Mouse (Mus musculus): Measurements from ENCODE around the gene Iqgap2. TPM values are rescaled to one million over a fixed set of nuclear protein-coding genes. Genes with fewer than 3 reads are reported as not detected.

Gene Iqgap2
- polyA plus RNA-seq, 1 experiment from 2014 or later, result 3.4 TPM

GRCm38 (mm10) chr13:95843411-95844026, 48.2 kb downstream of the Iqgap2 start:
- Histone ChIP-seq H3K9ac (no peak overlapping the region), H3K36me3 (replicated peaks) (no peaks in the 10 kb centered on the region), H3K9me3 (no peaks in the 10 kb centered on the region), H3K4me2 (no peak overlapping the region), H3K27ac (no peak overlapping the region), H3K4me1 (no peaks in the 10 kb centered on the region), H3K4me3 (no peak overlapping the region), H3K27me3 (replicated peaks) (no peaks in the 10 kb centered on the region)
- WGBS, result 92% methylated on average over 10 of the region's 10 CpGs
- ATAC-seq (replicated peaks), result no peak

GRCm38 (mm10) chr13:95842803-95843202, 48.9 kb downstream of the Iqgap2 start:
- Histone ChIP-seq H3K4me3 (no peak overlapping the region), H3K9me3 (no peaks in the 10 kb centered on the region), H3K27ac (no peak overlapping the region), H3K27me3 (replicated peaks) (no peaks in the 10 kb centered on the region), H3K4me1 (no peaks in the 10 kb centered on the region), H3K36me3 (replicated peaks) (no peaks in the 10 kb centered on the region), H3K4me2 (no peak overlapping the region), H3K9ac (no peak overlapping the region)
- no peak for ATAC-seq (replicated peaks)
- 90% methylated on average over 7 of the region's 7 CpGs for WGBS

GRCm38 (mm10) chr13:95841946-95842345, 49.8 kb downstream of the Iqgap2 start:
- H3K27ac ChIP-seq, result no peak overlapping the region
- ATAC-seq (replicated peaks), result no peak
- no peak overlapping the region for H3K4me3 ChIP-seq
- H3K4me1 ChIP-seq, result no peaks in the 10 kb centered on the region
- no peaks in the 10 kb centered on the region for H3K27me3 ChIP-seq (replicated peaks)
- 94% methylated on average over 1 of the region's 1 CpGs for WGBS
- H3K9ac ChIP-seq, result no peak overlapping the region
- no peaks in the 10 kb centered on the region for H3K9me3 ChIP-seq
- no peak overlapping the region for H3K4me2 ChIP-seq
- no peaks in the 10 kb centered on the region for H3K36me3 ChIP-seq (replicated peaks)

GRCm38 (mm10) chr13:95836944-95837343, 54.8 kb downstream of the Iqgap2 start:
- Histone ChIP-seq H3K9me3 (no peaks in the 10 kb centered on the region), H3K36me3 (replicated peaks) (no peaks in the 10 kb centered on the region), H3K27ac (no peak overlapping the region), H3K4me2 (no peak overlapping the region), H3K4me1 (0 out of 2 replicates have a peak, but pooled peaks cover 5% of the 10 kb centered on the region), H3K27me3 (replicated peaks) (no peaks in the 10 kb centered on the region), H3K4me3 (no peak overlapping the region), H3K9ac (no peak overlapping the region)
- WGBS, result 94% methylated on average over 3 of the region's 3 CpGs
- no peak for ATAC-seq (replicated peaks)

- H3K4me2 ChIP-seq, result no peak overlapping the region
- no peak overlapping the region for H3K9ac ChIP-seq
- no peaks in the 10 kb centered on the region for H3K36me3 ChIP-seq (replicated peaks)
- no peak for ATAC-seq (replicated peaks)
- no peak overlapping the region for H3K27ac ChIP-seq
- H3K4me1 ChIP-seq, result 0 out of 2 replicates have a peak, but pooled peaks cover 5% of the 10 kb centered on the region
- 86% methylated on average over 6 of the region's 6 CpGs for WGBS
- no peaks in the 10 kb centered on the region for H3K27me3 ChIP-seq (replicated peaks)
- no peak overlapping the region for H3K4me3 ChIP-seq
- H3K9me3 ChIP-seq, result no peaks in the 10 kb centered on the region
Observed at GRCm38 (mm10) chr13:95833473-95833872, 58.2 kb downstream of the Iqgap2 start.

GRCm38 (mm10) chr13:95832712-95833111, 59.0 kb downstream of the Iqgap2 start:
- no peak overlapping the region for H3K27ac ChIP-seq
- H3K36me3 ChIP-seq (replicated peaks), result no peaks in the 10 kb centered on the region
- ATAC-seq (replicated peaks), result no peak
- no peak overlapping the region for H3K4me3 ChIP-seq
- H3K4me1 ChIP-seq, result 0 out of 2 replicates have a peak, but pooled peaks cover 5% of the 10 kb centered on the region
- no peak overlapping the region for H3K4me2 ChIP-seq
- 20% methylated on average over 3 of the region's 3 CpGs for WGBS
- no peak overlapping the region for H3K9ac ChIP-seq
- no peaks in the 10 kb centered on the region for H3K9me3 ChIP-seq
- H3K27me3 ChIP-seq (replicated peaks), result no peaks in the 10 kb centered on the region

- no peak for ATAC-seq (replicated peaks)
- no peaks in the 10 kb centered on the region for H3K36me3 ChIP-seq (replicated peaks)
- H3K9me3 ChIP-seq, result no peaks in the 10 kb centered on the region
- no peak overlapping the region for H3K4me2 ChIP-seq
- no peak overlapping the region for H3K27ac ChIP-seq
- no peak overlapping the region for H3K9ac ChIP-seq
- no peaks in the 10 kb centered on the region for H3K27me3 ChIP-seq (replicated peaks)
- 0 out of 2 replicates have a peak, but pooled peaks cover 5% of the 10 kb centered on the region for H3K4me1 ChIP-seq
- no peak overlapping the region for H3K4me3 ChIP-seq
Observed at GRCm38 (mm10) chr13:95831760-95832159, 60.0 kb downstream of the Iqgap2 start.

- Histone ChIP-seq H3K36me3 (replicated peaks) (no peaks in the 10 kb centered on the region), H3K9ac (no peak overlapping the region), H3K27ac (no peak overlapping the region), H3K4me3 (no peak overlapping the region), H3K27me3 (replicated peaks) (no peaks in the 10 kb centered on the region), H3K9me3 (no peaks in the 10 kb centered on the region), H3K4me1 (0 out of 2 replicates have a peak, but pooled peaks cover 5% of the 10 kb centered on the region), H3K4me2 (no peak overlapping the region)
- no peak for ATAC-seq (replicated peaks)
- WGBS, result 94% methylated on average over 7 of the region's 7 CpGs
Observed at GRCm38 (mm10) chr13:95829431-95830171, 62.1 kb downstream of the Iqgap2 start.

- WGBS, result 84% methylated on average over 5 of the region's 5 CpGs
- H3K4me3 ChIP-seq, result no peak overlapping the region
- no peak for ATAC-seq (replicated peaks)
- H3K9ac ChIP-seq, result no peak overlapping the region
- H3K9me3 ChIP-seq, result no peaks in the 10 kb centered on the region
- H3K4me2 ChIP-seq, result no peak overlapping the region
- H3K27ac ChIP-seq, result no peak overlapping the region
- 0 out of 2 replicates have a peak, but pooled peaks cover 5% of the 10 kb centered on the region for H3K4me1 ChIP-seq
- H3K36me3 ChIP-seq (replicated peaks), result no peaks in the 10 kb centered on the region
- H3K27me3 ChIP-seq (replicated peaks), result no peaks in the 10 kb centered on the region
Observed at GRCm38 (mm10) chr13:95828616-95829015, 63.1 kb downstream of the Iqgap2 start.

- Histone ChIP-seq H3K4me1 (peaks cover 6% of the 10 kb centered on the region; the same call in 1 of the 2 replicates), H3K27ac (no peak overlapping the region), H3K4me3 (no peak overlapping the region), H3K9ac (no peak overlapping the region), H3K27me3 (replicated peaks) (no peaks in the 10 kb centered on the region), H3K9me3 (no peaks in the 10 kb centered on the region), H3K36me3 (replicated peaks) (no peaks in the 10 kb centered on the region), H3K4me2 (no peak overlapping the region)
- ATAC-seq (replicated peaks), result no peak
- WGBS, result 79% methylated on average over 6 of the region's 6 CpGs
Observed at GRCm38 (mm10) chr13:95826178-95826577, 65.5 kb downstream of the Iqgap2 start.

- peak; percentile 71 for ATAC-seq (replicated peaks)
- WGBS, result 49% methylated on average over 6 of the region's 6 CpGs
Observed at GRCm38 (mm10) chr13:95822918-95823317, 68.8 kb downstream of the Iqgap2 start.

GRCm38 (mm10) chr13:95820071-95820470, 71.7 kb downstream of the Iqgap2 start:
- H3K27ac ChIP-seq, result no peak overlapping the region
- 83% methylated on average over 9 of the region's 9 CpGs for WGBS
- no peak overlapping the region for H3K4me3 ChIP-seq
- no peaks in the 10 kb centered on the region for H3K27me3 ChIP-seq (replicated peaks)
- H3K4me2 ChIP-seq, result no peak overlapping the region
- peaks cover 6% of the 10 kb centered on the region; the same call in 1 of the 2 replicates for H3K4me1 ChIP-seq
- H3K9ac ChIP-seq, result no peak overlapping the region
- H3K9me3 ChIP-seq, result no peaks in the 10 kb centered on the region
- no peak for ATAC-seq (replicated peaks)
- no peaks in the 10 kb centered on the region for H3K36me3 ChIP-seq (replicated peaks)

More at GRCm38 (mm10) chr13:95822918-95823317, 68.8 kb downstream of the Iqgap2 start:
- peaks cover 6% of the 10 kb centered on the region; the same call in 1 of the 2 replicates for H3K4me1 ChIP-seq
- H3K4me3 ChIP-seq, result no peak overlapping the region
- no peak overlapping the region for H3K27ac ChIP-seq
- no peaks in the 10 kb centered on the region for H3K27me3 ChIP-seq (replicated peaks)
- no peaks in the 10 kb centered on the region for H3K36me3 ChIP-seq (replicated peaks)
- H3K9ac ChIP-seq, result no peak overlapping the region
- no peaks in the 10 kb centered on the region for H3K9me3 ChIP-seq
- H3K4me2 ChIP-seq, result no peak overlapping the region
